Mouse (Mus musculus): Measurements from ENCODE around the gene Poc1a. TPM values are rescaled to one million over a fixed set of nuclear protein-coding genes. Genes with fewer than 3 reads are reported as not detected.

Poc1a gene
- polyA plus RNA-seq, 1 experiment: 14.9 TPM

GRCm38 (mm10) chr9:106282024-106282423 lies 1.2 kb downstream of the Poc1a start:
- WGBS: 39% methylated on average over 3 of the region's 3 CpGs
- Histone ChIP-seq H3K4me3 (ENCODE audit: low read depth, low read length) (no peak overlapping the region), H3K27ac (ENCODE audit: insufficient read depth, low read depth, low read length) (no peak overlapping the region), H3K36me3 (ENCODE audit: control insufficient read depth, insufficient read depth, low read length) (0 out of 2 replicates have a peak, but pooled peaks cover 3% of the 10 kb centered on the region), H3K4me1 (ENCODE audit: control insufficient read depth, insufficient read depth, insufficient read length, low read length) (peaks cover 2% of the 10 kb centered on the region; the same call in 1 of the 2 replicates), H3K27me3 (ENCODE audit: control insufficient read depth, insufficient read depth, low read length) (no peaks in the 10 kb centered on the region)
- TF ChIP-seq CTCF (IDR thresholded peaks at IDR 0.05; ENCODE audit: extremely low read depth, insufficient read length, insufficient replicate concordance, low read depth, low read length): no peak
- no peak for TF ChIP-seq POLR2A (IDR thresholded peaks at IDR 0.05; ENCODE audit: low read depth, low read length)

DNA sequence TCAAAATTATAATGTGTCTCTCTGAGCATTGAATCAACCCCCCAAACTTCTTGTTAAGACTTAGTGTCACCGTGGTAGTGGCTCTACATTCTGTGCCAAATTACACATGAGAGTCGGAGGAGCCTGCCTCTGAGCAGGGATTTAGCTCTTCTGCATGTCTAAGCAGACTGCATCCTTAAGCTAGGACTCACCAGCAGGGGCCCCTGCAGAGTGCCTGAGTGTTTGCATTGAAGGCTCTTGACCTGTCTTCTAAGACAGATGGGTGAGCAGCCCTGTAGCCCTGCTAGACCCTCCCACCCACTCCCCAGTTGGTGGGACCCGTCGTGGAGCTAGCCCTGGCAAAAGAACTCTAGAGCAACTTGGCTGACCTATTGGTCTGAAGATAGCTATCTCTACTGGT lies 6.3 kb downstream of the Poc1a start:
- WGBS: 73% methylated on average over 4 of the region's 4 CpGs
- no peak overlapping the region for H3K4me3 ChIP-seq (ENCODE audit: low read depth, low read length)
- H3K27me3 ChIP-seq (ENCODE audit: control insufficient read depth, insufficient read depth, low read length): no peaks in the 10 kb centered on the region
- H3K4me1 ChIP-seq (ENCODE audit: control insufficient read depth, insufficient read depth, insufficient read length, low read length): no peaks in the 10 kb centered on the region
- no peak overlapping the region for H3K27ac ChIP-seq (ENCODE audit: insufficient read depth, low read depth, low read length)
- TF ChIP-seq CTCF (IDR thresholded peaks at IDR 0.05; ENCODE audit: extremely low read depth, insufficient read length, insufficient replicate concordance, low read depth, low read length) (no peak), POLR2A (IDR thresholded peaks at IDR 0.05; ENCODE audit: low read depth, low read length) (no peak)
- H3K36me3 ChIP-seq (ENCODE audit: control insufficient read depth, insufficient read depth, low read length): peaks cover 5% of the 10 kb centered on the region; the same call in 1 of the 2 replicates

DNA sequence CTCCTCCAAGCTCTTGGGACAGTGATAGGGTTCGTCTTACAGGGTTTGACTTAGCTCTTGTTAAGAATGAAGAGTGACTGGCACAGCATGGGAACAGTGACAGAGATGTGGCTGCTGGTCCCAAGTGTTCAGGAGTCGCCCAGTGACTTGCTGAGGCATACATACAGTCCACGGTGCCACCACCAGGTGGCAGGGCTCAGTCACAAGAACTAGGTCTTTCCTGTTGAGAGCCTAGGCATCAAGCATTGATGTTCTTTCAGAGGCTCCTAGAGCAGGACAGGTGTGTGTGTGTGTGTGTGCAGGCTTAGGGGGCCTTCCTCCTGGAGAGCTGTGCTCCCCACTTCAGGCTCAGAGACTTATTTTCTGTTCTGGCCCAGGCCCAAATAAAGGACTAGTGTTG lies 8.0 kb downstream of the Poc1a start:
- Histone ChIP-seq H3K36me3 (ENCODE audit: control insufficient read depth, insufficient read depth, low read length) (peaks cover 5% of the 10 kb centered on the region; the same call in 1 of the 2 replicates), H3K4me1 (ENCODE audit: control insufficient read depth, insufficient read depth, insufficient read length, low read length) (no peaks in the 10 kb centered on the region), H3K27me3 (ENCODE audit: control insufficient read depth, insufficient read depth, low read length) (no peaks in the 10 kb centered on the region), H3K27ac (ENCODE audit: insufficient read depth, low read depth, low read length) (no peak overlapping the region), H3K4me3 (ENCODE audit: low read depth, low read length) (no peak overlapping the region)
- WGBS: 38% methylated on average over 3 of the region's 3 CpGs
- no peak for TF ChIP-seq POLR2A (IDR thresholded peaks at IDR 0.05; ENCODE audit: low read depth, low read length)
- peak; percentile 69; the same call in 1 of the 2 replicates for TF ChIP-seq CTCF (IDR thresholded peaks at IDR 0.05; ENCODE audit: extremely low read depth, insufficient read length, insufficient replicate concordance, low read depth, low read length)

- WGBS: 88% methylated on average over 8 of the region's 8 CpGs
- H3K36me3 ChIP-seq (ENCODE audit: control insufficient read depth, insufficient read depth, low read length): peaks cover 5% of the 10 kb centered on the region; the same call in 1 of the 2 replicates
- no peaks in the 10 kb centered on the region for H3K27me3 ChIP-seq (ENCODE audit: control insufficient read depth, insufficient read depth, low read length)
- H3K4me1 ChIP-seq (ENCODE audit: control insufficient read depth, insufficient read depth, insufficient read length, low read length): no peaks in the 10 kb centered on the region
- H3K4me3 ChIP-seq (ENCODE audit: low read depth, low read length): no peak overlapping the region
- no peak overlapping the region for H3K27ac ChIP-seq (ENCODE audit: insufficient read depth, low read depth, low read length)
- TF ChIP-seq CTCF (IDR thresholded peaks at IDR 0.05; ENCODE audit: extremely low read depth, insufficient read length, insufficient replicate concordance, low read depth, low read length) (no peak), POLR2A (IDR thresholded peaks at IDR 0.05; ENCODE audit: low read depth, low read length) (no peak)
These were observed 9.0 kb downstream of the Poc1a start for GRCm38 (mm10) chr9:106289841-106290240.

- H3K27ac ChIP-seq (ENCODE audit: insufficient read depth, low read depth, low read length): no peak overlapping the region
- no peaks in the 10 kb centered on the region for H3K27me3 ChIP-seq (ENCODE audit: control insufficient read depth, insufficient read depth, low read length)
- H3K4me3 ChIP-seq (ENCODE audit: low read depth, low read length): no peak overlapping the region
- TF ChIP-seq CTCF (IDR thresholded peaks at IDR 0.05; ENCODE audit: extremely low read depth, insufficient read length, insufficient replicate concordance, low read depth, low read length) (no peak), POLR2A (IDR thresholded peaks at IDR 0.05; ENCODE audit: low read depth, low read length) (no peak)
- H3K4me1 ChIP-seq (ENCODE audit: control insufficient read depth, insufficient read depth, insufficient read length, low read length): no peaks in the 10 kb centered on the region
- H3K36me3 ChIP-seq (ENCODE audit: control insufficient read depth, insufficient read depth, low read length): peaks cover 8% of the 10 kb centered on the region
- WGBS: 82% methylated on average over 17 of the region's 17 CpGs
These were observed 9.8 kb downstream of the Poc1a start for GRCm38 (mm10) chr9:106290636-106291122.

- 93% methylated on average over 14 of the region's 14 CpGs for WGBS
- TF ChIP-seq POLR2A (IDR thresholded peaks at IDR 0.05; ENCODE audit: low read depth, low read length): no peak
- TF ChIP-seq CTCF (IDR thresholded peaks at IDR 0.05; ENCODE audit: extremely low read depth, insufficient read length, insufficient replicate concordance, low read depth, low read length): no peak
These were observed 12.8 kb downstream of the Poc1a start for GRCm38 (mm10) chr9:106293569-106294156.

DNA sequence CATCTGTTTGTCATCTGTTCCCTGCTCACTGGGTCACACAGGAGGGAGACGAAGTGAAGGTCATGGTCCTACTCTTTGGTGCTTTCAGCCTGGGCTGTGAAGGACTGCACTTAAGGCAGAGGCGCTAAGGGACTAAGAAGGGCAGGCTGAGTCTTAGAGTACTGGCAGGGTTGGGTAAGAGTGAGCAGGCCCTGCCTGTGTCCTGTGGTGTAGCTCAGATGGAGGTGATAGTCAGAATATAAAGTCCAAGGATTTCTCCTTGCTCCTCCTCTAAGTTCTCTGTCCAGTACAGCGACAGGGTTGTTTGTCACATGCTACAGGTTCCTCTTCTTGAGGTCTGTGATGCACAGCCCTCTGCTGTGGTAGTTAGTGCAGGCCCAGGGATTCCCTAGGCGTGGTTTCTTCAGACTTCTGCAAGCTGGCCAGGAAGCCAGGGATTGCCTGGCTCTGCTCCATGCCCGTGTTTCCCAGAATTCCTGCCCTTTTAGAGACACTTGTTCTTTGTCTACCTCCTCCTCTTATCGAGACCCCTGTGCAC lies 15.8 kb downstream of the Poc1a start:
- no peak for TF ChIP-seq CTCF (IDR thresholded peaks at IDR 0.05; ENCODE audit: extremely low read depth, insufficient read length, insufficient replicate concordance, low read depth, low read length)
- no peak for TF ChIP-seq POLR2A (IDR thresholded peaks at IDR 0.05; ENCODE audit: low read depth, low read length)
- Histone ChIP-seq H3K4me3 (ENCODE audit: low read depth, low read length) (no peak overlapping the region), H3K36me3 (ENCODE audit: control insufficient read depth, insufficient read depth, low read length) (peaks cover 9% of the 10 kb centered on the region; the same call in 1 of the 2 replicates), H3K27me3 (ENCODE audit: control insufficient read depth, insufficient read depth, low read length) (no peaks in the 10 kb centered on the region), H3K27ac (ENCODE audit: insufficient read depth, low read depth, low read length) (no peak overlapping the region), H3K4me1 (ENCODE audit: control insufficient read depth, insufficient read depth, insufficient read length, low read length) (no peaks in the 10 kb centered on the region)
- 87% methylated on average over 6 of the region's 6 CpGs for WGBS

More at GRCm38 (mm10) chr9:106293569-106294156, 12.8 kb downstream of the Poc1a start:
- H3K4me3 ChIP-seq (ENCODE audit: low read depth, low read length): no peak overlapping the region
- no peaks in the 10 kb centered on the region for H3K27me3 ChIP-seq (ENCODE audit: control insufficient read depth, insufficient read depth, low read length)
- peaks cover 7% of the 10 kb centered on the region; the same call in 1 of the 2 replicates for H3K36me3 ChIP-seq (ENCODE audit: control insufficient read depth, insufficient read depth, low read length)
- no peak overlapping the region for H3K27ac ChIP-seq (ENCODE audit: insufficient read depth, low read depth, low read length)
- H3K4me1 ChIP-seq (ENCODE audit: control insufficient read depth, insufficient read depth, insufficient read length, low read length): no peaks in the 10 kb centered on the region

Measured in small intestine, adult 2 months (tissue).